Mouse (Mus musculus): ENCODE measurements around the gene Fam117b. TPM values are rescaled to one million over a fixed set of nuclear protein-coding genes. Genes with fewer than 3 reads are reported as not detected.

Fam117b gene
- polyA plus RNA-seq, 1 experiment from 2014 or later = 8.5 TPM

DNA sequence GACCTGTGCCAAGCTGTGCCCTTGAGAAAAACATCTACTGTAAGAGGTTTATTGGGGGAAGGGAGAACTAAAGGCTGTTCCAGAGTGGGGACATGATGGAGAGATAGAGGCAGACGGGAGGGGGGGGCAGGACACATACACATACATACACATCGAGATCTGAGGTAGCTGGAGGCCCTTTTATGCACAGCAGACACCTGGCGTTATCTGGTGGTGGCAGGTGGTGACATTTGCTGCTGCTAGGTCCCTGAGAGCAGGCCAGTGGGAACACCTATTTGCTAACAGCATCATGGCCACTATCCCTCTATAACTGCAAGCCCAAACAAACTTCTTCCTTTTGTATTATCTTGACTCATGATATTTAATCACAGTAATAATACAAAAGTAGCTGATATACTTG is 44.4 kb downstream of the Fam117b start:
- no peaks in the 10 kb centered on the region for H3K27me3 ChIP-seq (ENCODE audit: low read depth, poor library complexity, severe bottlenecking)
- no peak overlapping the region for H3K4me3 ChIP-seq
- peaks cover 43% of the 10 kb centered on the region for H3K36me3 ChIP-seq
- no peak overlapping the region for H3K27ac ChIP-seq (replicated peaks)
- H3K9me3 ChIP-seq (replicated peaks) = no peaks in the 10 kb centered on the region
- H3K4me1 ChIP-seq = no peaks in the 10 kb centered on the region
- DNase-seq (ENCODE audit: low spot score) = no peak
- 83% methylated on average over 3 of the region's 3 CpGs for WGBS

DNA sequence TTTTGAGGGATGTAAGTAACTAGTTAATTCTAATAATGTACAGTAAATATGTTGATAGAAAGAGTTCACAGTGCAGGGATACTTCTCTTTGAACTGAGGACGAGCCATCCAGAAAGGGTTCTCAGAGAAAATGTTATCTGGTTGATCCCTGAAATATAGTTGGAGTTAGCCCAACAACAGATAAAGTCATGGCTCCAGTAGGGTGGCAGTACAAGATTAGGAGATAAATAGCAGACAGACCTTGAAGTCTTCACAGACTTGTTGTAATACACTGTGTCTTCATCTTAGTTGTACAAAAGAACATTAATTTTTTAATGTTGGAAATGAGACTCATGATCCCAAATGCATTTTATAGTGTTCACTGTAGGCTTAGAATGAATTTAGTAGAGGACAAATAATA is 47.1 kb downstream of the Fam117b start:
- H3K4me1 ChIP-seq = no peaks in the 10 kb centered on the region
- H3K27me3 ChIP-seq (ENCODE audit: low read depth, poor library complexity, severe bottlenecking) = no peaks in the 10 kb centered on the region
- DNase-seq (ENCODE audit: low spot score) = no peak
- H3K36me3 ChIP-seq = peaks cover 62% of the 10 kb centered on the region
- H3K27ac ChIP-seq (replicated peaks) = no peak overlapping the region
- WGBS = 90% methylated on average over 1 of the region's 1 CpGs
- no peaks in the 10 kb centered on the region for H3K9me3 ChIP-seq (replicated peaks)
- H3K4me3 ChIP-seq = no peak overlapping the region

GRCm38 (mm10) chr1:59966171-59966785 is 53.5 kb downstream of the Fam117b start:
- DNase-seq (ENCODE audit: low spot score) = no peak
- H3K36me3 ChIP-seq = peaks cover 59% of the 10 kb centered on the region
- WGBS = 91% methylated on average over 6 of the region's 6 CpGs
- H3K9me3 ChIP-seq (replicated peaks) = no peaks in the 10 kb centered on the region
- no peaks in the 10 kb centered on the region for H3K27me3 ChIP-seq (ENCODE audit: low read depth, poor library complexity, severe bottlenecking)
- H3K27ac ChIP-seq (replicated peaks) = no peak overlapping the region
- no peak overlapping the region for H3K4me3 ChIP-seq
- H3K4me1 ChIP-seq = no peaks in the 10 kb centered on the region

DNA sequence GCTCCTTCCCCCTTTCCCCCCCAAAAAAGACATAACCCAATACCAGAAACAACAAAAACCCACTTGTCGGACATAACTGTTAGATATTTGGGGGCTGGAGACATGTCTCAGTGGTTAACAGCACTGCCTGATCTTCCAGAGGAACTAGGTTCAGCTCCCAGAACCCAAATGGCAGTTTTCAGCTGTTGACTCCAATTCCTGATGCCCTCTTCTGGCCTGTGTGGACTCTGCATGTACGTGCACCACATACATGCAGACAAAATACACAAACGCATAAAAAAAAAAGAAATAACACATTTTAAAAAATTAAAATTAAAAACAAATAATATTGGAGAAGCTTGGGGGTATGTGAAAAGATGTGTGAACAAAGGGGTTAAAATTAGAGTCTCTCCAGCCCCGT is 54.5 kb downstream of the Fam117b start:
- DNase-seq (ENCODE audit: low spot score) = no peak
- Histone ChIP-seq H3K36me3 (peaks cover 62% of the 10 kb centered on the region), H3K4me1 (no peaks in the 10 kb centered on the region), H3K4me3 (no peak overlapping the region), H3K27ac (replicated peaks) (no peak overlapping the region), H3K9me3 (replicated peaks) (no peaks in the 10 kb centered on the region), H3K27me3 (ENCODE audit: low read depth, poor library complexity, severe bottlenecking) (no peaks in the 10 kb centered on the region)
- 90% methylated on average over 4 of the region's 4 CpGs for WGBS

DNA sequence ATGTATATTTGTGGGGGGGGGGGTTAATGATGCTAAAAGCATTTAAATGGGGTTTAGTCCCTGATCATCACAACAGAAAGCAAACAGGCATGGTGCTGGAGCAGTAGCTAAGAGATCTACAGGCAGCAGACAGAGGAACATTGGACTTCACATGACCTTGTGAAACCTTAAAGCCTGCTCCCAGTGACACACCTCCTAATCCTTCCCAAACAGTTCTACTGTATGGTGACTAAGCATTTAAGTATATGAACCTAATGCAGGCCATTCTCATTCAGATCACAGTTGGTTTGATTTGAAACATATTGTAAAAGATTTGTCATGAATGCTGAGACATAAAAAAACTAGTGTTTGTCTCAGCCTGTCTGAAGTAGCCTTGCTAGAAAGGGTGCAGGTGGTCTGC is 73.8 kb downstream of the Fam117b start:
- no peaks in the 10 kb centered on the region for H3K4me1 ChIP-seq
- no peak overlapping the region for H3K4me3 ChIP-seq
- H3K27ac ChIP-seq (replicated peaks) = no peak overlapping the region
- no peaks in the 10 kb centered on the region for H3K9me3 ChIP-seq (replicated peaks)
- H3K27me3 ChIP-seq (ENCODE audit: low read depth, poor library complexity, severe bottlenecking) = no peaks in the 10 kb centered on the region
- H3K36me3 ChIP-seq = peaks cover 52% of the 10 kb centered on the region
- no peak for DNase-seq (ENCODE audit: low spot score)

GRCm38 (mm10) chr1:59987399-59988040 is 74.7 kb downstream of the Fam117b start:
- Histone ChIP-seq H3K36me3 (peaks cover 48% of the 10 kb centered on the region), H3K4me3 (no peak overlapping the region), H3K4me1 (no peaks in the 10 kb centered on the region), H3K9me3 (replicated peaks) (no peaks in the 10 kb centered on the region), H3K27ac (replicated peaks) (no peak overlapping the region), H3K27me3 (ENCODE audit: low read depth, poor library complexity, severe bottlenecking) (no peaks in the 10 kb centered on the region)
- 93% methylated on average over 3 of the region's 3 CpGs for WGBS
- no peak for DNase-seq (ENCODE audit: low spot score)

DNA sequence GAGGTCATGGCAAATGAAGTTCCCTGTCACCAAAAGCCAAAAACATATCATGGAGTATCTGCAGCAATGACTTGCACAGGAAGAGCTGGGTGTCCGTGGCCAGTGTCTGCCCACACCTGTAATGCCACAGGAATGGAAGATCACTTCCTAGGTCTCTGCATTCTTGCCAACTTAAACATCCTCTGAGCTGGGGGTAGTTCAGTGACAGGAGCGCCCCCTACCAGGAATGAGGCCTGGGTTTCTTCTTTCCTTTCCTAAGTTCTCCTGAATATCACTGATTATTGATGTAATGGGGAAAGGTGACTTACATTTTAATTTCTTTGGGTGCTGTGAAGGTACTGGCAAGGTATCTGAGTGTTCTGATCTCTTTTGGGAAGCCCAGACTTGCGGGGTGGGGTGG is 82.8 kb downstream of the Fam117b start:
- peaks cover 13% of the 10 kb centered on the region; the same call in 1 of the 2 replicates for H3K36me3 ChIP-seq
- no peak overlapping the region for H3K4me3 ChIP-seq
- 52% methylated on average over 3 of the region's 3 CpGs for WGBS
- no peak for DNase-seq (ENCODE audit: low spot score)
- no peaks in the 10 kb centered on the region for H3K9me3 ChIP-seq (replicated peaks)
- no peaks in the 10 kb centered on the region for H3K27me3 ChIP-seq (ENCODE audit: low read depth, poor library complexity, severe bottlenecking)
- H3K4me1 ChIP-seq = no peaks in the 10 kb centered on the region
- no peak overlapping the region for H3K27ac ChIP-seq (replicated peaks)

DNA sequence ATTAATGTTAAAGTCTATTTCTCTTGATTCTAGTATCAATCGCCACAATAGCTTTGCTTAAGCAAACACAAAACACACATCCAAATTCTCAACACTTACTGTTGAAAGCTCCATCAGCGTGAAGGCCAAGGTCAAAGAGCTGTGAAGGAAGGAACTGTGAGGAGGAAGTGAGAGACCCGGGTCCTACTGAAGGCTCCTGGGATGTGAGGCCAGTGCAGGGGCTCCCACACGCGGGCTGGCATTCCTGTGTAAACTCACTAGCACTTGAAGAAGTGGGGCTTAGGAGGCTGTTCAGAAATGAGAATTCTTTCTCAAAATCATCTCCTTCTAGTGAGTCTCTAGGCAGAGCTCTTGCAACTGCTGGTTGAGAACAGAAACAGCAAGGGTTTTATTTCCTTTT is 84.5 kb downstream of the Fam117b start:
- no peaks in the 10 kb centered on the region for H3K9me3 ChIP-seq (replicated peaks)
- H3K4me1 ChIP-seq = no peaks in the 10 kb centered on the region
- H3K36me3 ChIP-seq = no peaks in the 10 kb centered on the region
- no peak for DNase-seq (ENCODE audit: low spot score)
- WGBS = 83% methylated on average over 5 of the region's 5 CpGs
- no peak overlapping the region for H3K27ac ChIP-seq (replicated peaks)
- no peaks in the 10 kb centered on the region for H3K27me3 ChIP-seq (ENCODE audit: low read depth, poor library complexity, severe bottlenecking)
- no peak overlapping the region for H3K4me3 ChIP-seq

GRCm38 (mm10) chr1:60000319-60000718 is 87.5 kb downstream of the Fam117b start:
- no peak for DNase-seq (ENCODE audit: low spot score)
- H3K27ac ChIP-seq (replicated peaks) = no peak overlapping the region
- H3K27me3 ChIP-seq (ENCODE audit: low read depth, poor library complexity, severe bottlenecking) = no peaks in the 10 kb centered on the region
- no peaks in the 10 kb centered on the region for H3K9me3 ChIP-seq (replicated peaks)
- 63% methylated on average over 2 of the region's 2 CpGs for WGBS
- H3K4me1 ChIP-seq = no peaks in the 10 kb centered on the region
- no peak overlapping the region for H3K4me3 ChIP-seq
- no peaks in the 10 kb centered on the region for H3K36me3 ChIP-seq

- no peaks in the 10 kb centered on the region for H3K27me3 ChIP-seq (ENCODE audit: low read depth, poor library complexity, severe bottlenecking)
- WGBS = 92% methylated on average over 10 of the region's 10 CpGs
- DNase-seq (ENCODE audit: low spot score) = no peak
- H3K36me3 ChIP-seq = no peaks in the 10 kb centered on the region
- no peak overlapping the region for H3K4me3 ChIP-seq
- no peaks in the 10 kb centered on the region for H3K9me3 ChIP-seq (replicated peaks)
- no peaks in the 10 kb centered on the region for H3K4me1 ChIP-seq
- no peak overlapping the region for H3K27ac ChIP-seq (replicated peaks)
Observed at GRCm38 (mm10) chr1:60007337-60007736, 94.5 kb downstream of the Fam117b start.

- H3K27me3 ChIP-seq (ENCODE audit: low read depth, poor library complexity, severe bottlenecking) = no peaks in the 10 kb centered on the region
- WGBS = 91% methylated on average over 2 of the region's 2 CpGs
- DNase-seq (ENCODE audit: low spot score) = no peak
Observed at GRCm38 (mm10) chr1:60008743-60009142, 95.9 kb downstream of the Fam117b start.

GRCm38 (mm10) chr1:60013779-60014178 is 101.0 kb downstream of the Fam117b start:
- Histone ChIP-seq H3K4me1 (no peaks in the 10 kb centered on the region), H3K9me3 (replicated peaks) (no peaks in the 10 kb centered on the region), H3K27ac (replicated peaks) (no peak overlapping the region), H3K27me3 (ENCODE audit: low read depth, poor library complexity, severe bottlenecking) (no peaks in the 10 kb centered on the region), H3K36me3 (no peaks in the 10 kb centered on the region), H3K4me3 (no peak overlapping the region)
- DNase-seq (ENCODE audit: low spot score) = no peak
- 92% methylated on average over 10 of the region's 10 CpGs for WGBS

More at GRCm38 (mm10) chr1:60008743-60009142, 95.9 kb downstream of the Fam117b start:
- Histone ChIP-seq H3K4me3 (no peak overlapping the region), H3K36me3 (no peaks in the 10 kb centered on the region), H3K9me3 (replicated peaks) (no peaks in the 10 kb centered on the region), H3K27ac (replicated peaks) (no peak overlapping the region), H3K4me1 (no peaks in the 10 kb centered on the region)

DNA sequence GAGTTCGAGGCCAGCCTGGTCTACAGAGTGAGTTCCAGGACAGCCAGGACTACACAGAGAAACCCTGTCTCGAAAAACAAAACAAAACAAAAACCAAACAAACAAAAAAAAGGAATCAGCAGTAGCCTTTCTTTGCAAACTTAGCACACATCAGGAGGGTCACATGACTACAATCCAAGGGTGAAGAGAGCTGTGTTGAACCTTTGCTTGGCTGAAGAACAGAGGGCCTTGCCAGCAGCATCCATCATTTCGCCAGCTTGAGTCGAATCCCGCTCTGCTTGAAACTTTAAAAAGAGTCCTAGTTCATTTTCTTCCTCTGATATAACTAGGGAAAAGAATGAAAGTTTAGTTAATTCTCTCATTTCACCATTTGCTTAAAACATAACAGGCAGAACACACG is 102.7 kb downstream of the Fam117b start:
- no peaks in the 10 kb centered on the region for H3K36me3 ChIP-seq
- no peak for DNase-seq (ENCODE audit: low spot score)
- H3K9me3 ChIP-seq (replicated peaks) = no peaks in the 10 kb centered on the region
- no peaks in the 10 kb centered on the region for H3K27me3 ChIP-seq (ENCODE audit: low read depth, poor library complexity, severe bottlenecking)
- H3K4me1 ChIP-seq = no peaks in the 10 kb centered on the region
- WGBS = 88% methylated on average over 6 of the region's 6 CpGs
- no peak overlapping the region for H3K4me3 ChIP-seq
- H3K27ac ChIP-seq (replicated peaks) = no peak overlapping the region

Data from midbrain, embryonic 10.5 days (tissue).